25 mouse cellular contexts compared by ENCODE assay signal in genomic region chr16:46296412-46296811, GRCm38 (mm10).
A peak's percentile ranks its signal among the peaks of the same experiment; 100 is the strongest.
DNase-seq lines count a peak whose midpoint lies in the region; ATAC-seq lines count a peak whose summit lies in the region.
"Had no signal": no experiment of that assay in that cellular context is flagged by ENCODE, and none has a peak within 500 bp of the region (broad histone marks: within the 10 kb centered on the region; RNA-seq: fewer than 3 reads in every experiment).

No protein-coding gene starts in this region.

- no peak overlapping the region for H3K9ac ChIP-seq in forebrain, embryonic 15.5 days (replicated peaks)
- H3K9ac ChIP-seq in forebrain, embryonic 16.5 days (replicated peaks; ENCODE audit: low read depth, low read length), result no peak overlapping the region
- H3K9ac ChIP-seq: embryonic facial prominence, embryonic 12.5 days; embryonic facial prominence, embryonic 15.5 days; heart, embryonic 12.5 days; heart, embryonic 15.5 days; hindbrain, embryonic 14.5 days had no signal

- H3K27me3 ChIP-seq in forebrain, embryonic 15.5 days, result no peaks in the 10 kb centered on the region
- H3K27me3 ChIP-seq in forebrain, embryonic 10.5 days (ENCODE audit: poor library complexity, severe bottlenecking), result no peaks in the 10 kb centered on the region
- no peaks in the 10 kb centered on the region for H3K27me3 ChIP-seq in forebrain, embryonic 16.5 days (replicated peaks; ENCODE audit: control insufficient read depth, insufficient read depth, low read length)
- H3K27me3 ChIP-seq: embryonic facial prominence, embryonic 12.5 days; embryonic facial prominence, embryonic 15.5 days; heart, embryonic 12.5 days; heart, embryonic 15.5 days had no signal

- 35% methylated on average over 2 of the region's 2 CpGs for WGBS in forebrain, embryonic 15.5 days
- WGBS in forebrain, embryonic 10.5 days, result 76% methylated on average over 2 of the region's 2 CpGs
- 33% methylated on average over 2 of the region's 2 CpGs for WGBS in forebrain, embryonic 16.5 days

- peaks cover 6% of the 10 kb centered on the region; the same call in 1 of the 2 replicates for H3K4me1 ChIP-seq in forebrain, embryonic 15.5 days
- H3K4me1 ChIP-seq in forebrain, embryonic 10.5 days, result peaks cover 21% of the 10 kb centered on the region
- H3K4me1 ChIP-seq in forebrain, embryonic 16.5 days (replicated peaks; ENCODE audit: control insufficient read depth, insufficient read depth, low read length), result no peaks in the 10 kb centered on the region
- H3K4me1 ChIP-seq: embryonic facial prominence, embryonic 12.5 days; embryonic facial prominence, embryonic 15.5 days; heart, embryonic 12.5 days had no signal

- no peak for DNase-seq in forebrain, embryonic 10.5 days (ENCODE audit: extremely low spot score, low spot score)
- DNase-seq in brain, adult 2 months (ENCODE audit: low read depth, low spot score), result peak; percentile 8
- DNase-seq in adrenal gland, postnatal 36 days, result no peak
- no peak for DNase-seq in adrenal gland, adult 18-20 months (ENCODE audit: low spot score in 2 of 2)
- DNase-seq: adrenal gland, postnatal 10 days; cerebellum, adult 18-20 months; cerebellum, adult 9-10 months; gastrocnemius, postnatal 25 days; heart, adult 18-20 months; heart, postnatal 10 days; heart, postnatal 4 days; kidney, adult 18-20 months; kidney, adult 9 months had no signal

- no peaks in the 10 kb centered on the region for H3K9me3 ChIP-seq in forebrain, embryonic 15.5 days
- no peaks in the 10 kb centered on the region for H3K9me3 ChIP-seq in forebrain, embryonic 10.5 days
- no peaks in the 10 kb centered on the region for H3K9me3 ChIP-seq in forebrain, embryonic 16.5 days (ENCODE audit: control insufficient read depth, low read length)
- H3K9me3 ChIP-seq: embryonic facial prominence, embryonic 12.5 days; embryonic facial prominence, embryonic 15.5 days; heart, embryonic 12.5 days; heart, embryonic 15.5 days had no signal

- peak; percentile 45; the same call in 1 of the 2 replicates for ATAC-seq in forebrain, embryonic 15.5 days (replicated peaks)
- peak; percentile 63 for ATAC-seq in forebrain, embryonic 16.5 days
- ATAC-seq: activated CD4-positive, CD25-positive, alpha-beta regulatory T cell, adult 4 months; CD4-positive, CD25-positive, alpha-beta regulatory T cell, adult 4 months; hindbrain, postnatal 0 days; inflammation-experienced regulatory T-cells, adult 6 months; intestine, embryonic 16.5 days had no signal

- H3K4me3 ChIP-seq in forebrain, embryonic 15.5 days, result no peak overlapping the region
- H3K4me3 ChIP-seq in forebrain, embryonic 10.5 days, result no peak overlapping the region
- H3K4me3 ChIP-seq in forebrain, embryonic 16.5 days (replicated peaks; ENCODE audit: low read length), result no peak overlapping the region
- H3K4me3 ChIP-seq: embryonic facial prominence, embryonic 12.5 days; embryonic facial prominence, embryonic 15.5 days; heart, embryonic 12.5 days; heart, embryonic 15.5 days had no signal

- H3K4me2 ChIP-seq in forebrain, embryonic 15.5 days (replicated peaks), result no peak overlapping the region
- no peak overlapping the region for H3K4me2 ChIP-seq in forebrain, embryonic 16.5 days (ENCODE audit: low read length)
- H3K4me2 ChIP-seq: embryonic facial prominence, embryonic 12.5 days; embryonic facial prominence, embryonic 15.5 days; heart, embryonic 12.5 days; heart, embryonic 15.5 days; hindbrain, embryonic 14.5 days had no signal

- no peaks in the 10 kb centered on the region for H3K36me3 ChIP-seq in forebrain, embryonic 15.5 days
- H3K36me3 ChIP-seq in forebrain, embryonic 10.5 days (replicated peaks), result no peaks in the 10 kb centered on the region
- H3K36me3 ChIP-seq in forebrain, embryonic 16.5 days (ENCODE audit: control insufficient read depth, insufficient read depth), result no peaks in the 10 kb centered on the region
- H3K36me3 ChIP-seq: embryonic facial prominence, embryonic 12.5 days; embryonic facial prominence, embryonic 15.5 days; heart, embryonic 12.5 days; heart, embryonic 15.5 days had no signal

- H3K27ac ChIP-seq in forebrain, embryonic 15.5 days (replicated peaks), result 0 out of 2 replicates have a peak overlapping the region, but pooled peaks have one; percentile 19
- no peak overlapping the region for H3K27ac ChIP-seq in forebrain, embryonic 10.5 days
- H3K27ac ChIP-seq in forebrain, embryonic 16.5 days (ENCODE audit: low read length), result no peak overlapping the region
- H3K27ac ChIP-seq: embryonic facial prominence, embryonic 12.5 days; embryonic facial prominence, embryonic 15.5 days; heart, embryonic 15.5 days; hindbrain, embryonic 14.5 days; hindbrain, postnatal 0 days had no signal
